Mouse (Mus musculus): ENCODE measurements around the gene Mad1l1. TPM values are rescaled to one million over a fixed set of nuclear protein-coding genes. Genes with fewer than 3 reads are reported as not detected.
A peak's percentile ranks its signal among the peaks of the same experiment; 100 is the strongest.

Gene Mad1l1
- polyA plus RNA-seq, 1 experiment = 29.9 TPM

- peak; percentile 50 for DNase-seq (ENCODE audit: low read depth)
These were observed 41.1 kb downstream of the Mad1l1 start for GRCm38 (mm10) chr5:140280205-140280604.

GRCm38 (mm10) chr5:140276779-140277178, 44.6 kb downstream of the Mad1l1 start:
- no peak for TF ChIP-seq POLR2A (IDR thresholded peaks at IDR 0.05; ENCODE audit: borderline replicate concordance, extremely low read depth, insufficient read depth, insufficient read length, poor library complexity, severe bottlenecking)
- no peak for TF ChIP-seq CTCF (IDR thresholded peaks at IDR 0.05; ENCODE audit: borderline replicate concordance, extremely low read depth, insufficient read depth, insufficient read length)
- DNase-seq (ENCODE audit: low read depth) = peak; percentile 69

More at GRCm38 (mm10) chr5:140280205-140280604, 41.1 kb downstream of the Mad1l1 start:
- TF ChIP-seq POLR2A (IDR thresholded peaks at IDR 0.05; ENCODE audit: borderline replicate concordance, extremely low read depth, insufficient read depth, insufficient read length, poor library complexity, severe bottlenecking) (no peak), CTCF (IDR thresholded peaks at IDR 0.05; ENCODE audit: borderline replicate concordance, extremely low read depth, insufficient read depth, insufficient read length) (no peak)

- DNase-seq (ENCODE audit: low read depth) = no peak
- TF ChIP-seq CTCF (IDR thresholded peaks at IDR 0.05; ENCODE audit: borderline replicate concordance, extremely low read depth, insufficient read depth, insufficient read length) (no peak), POLR2A (IDR thresholded peaks at IDR 0.05; ENCODE audit: borderline replicate concordance, extremely low read depth, insufficient read depth, insufficient read length, poor library complexity, severe bottlenecking) (no peak)
These were observed 50.2 kb downstream of the Mad1l1 start for GRCm38 (mm10) chr5:140270976-140271685.

- TF ChIP-seq POLR2A (IDR thresholded peaks at IDR 0.05; ENCODE audit: borderline replicate concordance, extremely low read depth, insufficient read depth, insufficient read length, poor library complexity, severe bottlenecking) = no peak
- TF ChIP-seq CTCF (IDR thresholded peaks at IDR 0.05; ENCODE audit: borderline replicate concordance, extremely low read depth, insufficient read depth, insufficient read length) = no peak
- DNase-seq (ENCODE audit: low read depth) = peak; percentile 64
These were observed 53.0 kb downstream of the Mad1l1 start for GRCm38 (mm10) chr5:140268396-140268795.

GRCm38 (mm10) chr5:140267061-140267460, 54.3 kb downstream of the Mad1l1 start:
- DNase-seq (ENCODE audit: low read depth) = no peak
- TF ChIP-seq POLR2A (IDR thresholded peaks at IDR 0.05; ENCODE audit: borderline replicate concordance, extremely low read depth, insufficient read depth, insufficient read length, poor library complexity, severe bottlenecking) (no peak), CTCF (IDR thresholded peaks at IDR 0.05; ENCODE audit: borderline replicate concordance, extremely low read depth, insufficient read depth, insufficient read length) (no peak)

- DNase-seq (ENCODE audit: low read depth) = peak; percentile 16
- TF ChIP-seq POLR2A (IDR thresholded peaks at IDR 0.05; ENCODE audit: borderline replicate concordance, extremely low read depth, insufficient read depth, insufficient read length, poor library complexity, severe bottlenecking) = no peak
- no peak for TF ChIP-seq CTCF (IDR thresholded peaks at IDR 0.05; ENCODE audit: borderline replicate concordance, extremely low read depth, insufficient read depth, insufficient read length)
These were observed 56.4 kb downstream of the Mad1l1 start for GRCm38 (mm10) chr5:140264825-140265575.

- no peak for TF ChIP-seq CTCF (IDR thresholded peaks at IDR 0.05; ENCODE audit: borderline replicate concordance, extremely low read depth, insufficient read depth, insufficient read length)
- no peak for TF ChIP-seq POLR2A (IDR thresholded peaks at IDR 0.05; ENCODE audit: borderline replicate concordance, extremely low read depth, insufficient read depth, insufficient read length, poor library complexity, severe bottlenecking)
- peak; percentile 92 for DNase-seq (ENCODE audit: low read depth)
These were observed 57.3 kb downstream of the Mad1l1 start for GRCm38 (mm10) chr5:140263754-140264749.

GRCm38 (mm10) chr5:140262401-140262800, 59.0 kb downstream of the Mad1l1 start:
- DNase-seq (ENCODE audit: low read depth) = no peak
- TF ChIP-seq CTCF (IDR thresholded peaks at IDR 0.05; ENCODE audit: borderline replicate concordance, extremely low read depth, insufficient read depth, insufficient read length) (no peak), POLR2A (IDR thresholded peaks at IDR 0.05; ENCODE audit: borderline replicate concordance, extremely low read depth, insufficient read depth, insufficient read length, poor library complexity, severe bottlenecking) (no peak)

GRCm38 (mm10) chr5:140261313-140261712, 60.0 kb downstream of the Mad1l1 start:
- no peak for DNase-seq (ENCODE audit: low read depth)
- no peak for TF ChIP-seq CTCF (IDR thresholded peaks at IDR 0.05; ENCODE audit: borderline replicate concordance, extremely low read depth, insufficient read depth, insufficient read length)
- no peak for TF ChIP-seq POLR2A (IDR thresholded peaks at IDR 0.05; ENCODE audit: borderline replicate concordance, extremely low read depth, insufficient read depth, insufficient read length, poor library complexity, severe bottlenecking)

GRCm38 (mm10) chr5:140258633-140259032, 62.7 kb downstream of the Mad1l1 start:
- no peak for DNase-seq (ENCODE audit: low read depth)
- TF ChIP-seq POLR2A (IDR thresholded peaks at IDR 0.05; ENCODE audit: borderline replicate concordance, extremely low read depth, insufficient read depth, insufficient read length, poor library complexity, severe bottlenecking) (no peak), CTCF (IDR thresholded peaks at IDR 0.05; ENCODE audit: borderline replicate concordance, extremely low read depth, insufficient read depth, insufficient read length) (no peak)
